Mouse (Mus musculus) liver, embryonic 14.5 days (tissue): ENCODE results near the gene Lrfn5.

Experiments used
- CTCF ChIP-seq: IDR thresholded peaks from 2 replicates; pipeline ENCODE4 v1.5.1; 2016; ENCODE audit warnings: antibody characterized with exemption, low read depth, control low read depth
- EP300 ChIP-seq: IDR thresholded peaks from 2 replicates; pipeline ENCODE4 v1.6.1; 2016; ENCODE audit warnings: antibody characterized with exemption, low read depth

GRCm38 (mm10) chr12:61823601-61824000 lies 300.7 kb downstream of the Lrfn5 start:
- TF ChIP-seq CTCF, result no peak
- no peak for TF ChIP-seq EP300
